Mouse (Mus musculus): ENCODE data around the gene Tbxa2r.

Tbxa2r gene

GRCm38 (mm10) chr10:81328386-81328785 is at the start of gene Tbxa2r:
Tbxa2r (plus strand) TSS chr10:81328731.
- no peak for DNase-seq (ENCODE audit: low read depth in 1 of 2, low spot score in 2 of 2)

GRCm38 (mm10) chr10:81279496-81279895 is 49.0 kb upstream of the Tbxa2r start:
- no peak for DNase-seq (ENCODE audit: low read depth in 1 of 2, low spot score in 2 of 2)

GRCm38 (mm10) chr10:81284189-81284588 is 44.3 kb upstream of the Tbxa2r start:
- DNase-seq (ENCODE audit: low read depth in 1 of 2, low spot score in 2 of 2), result no peak

GRCm38 (mm10) chr10:81284719-81285118 is 43.8 kb upstream of the Tbxa2r start:
- no peak for DNase-seq (ENCODE audit: low read depth in 1 of 2, low spot score in 2 of 2)

- DNase-seq (ENCODE audit: low read depth in 1 of 2, low spot score in 2 of 2), result peak in 1 of 2 experiments; percentile 80
These were observed 42.7 kb upstream of the Tbxa2r start for GRCm38 (mm10) chr10:81285694-81286450.

GRCm38 (mm10) chr10:81286586-81286985 is 41.9 kb upstream of the Tbxa2r start:
- DNase-seq (ENCODE audit: low read depth in 1 of 2, low spot score in 2 of 2), result no peak

GRCm38 (mm10) chr10:81287513-81288157 is 40.9 kb upstream of the Tbxa2r start:
- peak in 1 of 2 experiments; percentile 71 for DNase-seq (ENCODE audit: low read depth in 1 of 2, low spot score in 2 of 2)

- DNase-seq (ENCODE audit: low read depth in 1 of 2, low spot score in 2 of 2), result no peak
These were observed 39.9 kb upstream of the Tbxa2r start for GRCm38 (mm10) chr10:81288601-81289000.

GRCm38 (mm10) chr10:81289278-81289677 is 39.3 kb upstream of the Tbxa2r start:
- no peak for DNase-seq (ENCODE audit: low read depth in 1 of 2, low spot score in 2 of 2)

- DNase-seq (ENCODE audit: low read depth in 1 of 2, low spot score in 2 of 2), result no peak
These were observed 38.7 kb upstream of the Tbxa2r start for GRCm38 (mm10) chr10:81289811-81290210.

- DNase-seq (ENCODE audit: low read depth in 1 of 2, low spot score in 2 of 2), result no peak
These were observed 37.7 kb upstream of the Tbxa2r start for GRCm38 (mm10) chr10:81290698-81291460.

GRCm38 (mm10) chr10:81291511-81292104 is 36.9 kb upstream of the Tbxa2r start, which contains the start of gene Tjp3:
Tjp3 (minus strand) TSS chr10:81291581.
- DNase-seq (ENCODE audit: low read depth in 1 of 2, low spot score in 2 of 2), result peak in 1 of 2 experiments; percentile 55

- peak; percentile 99 to 100 for DNase-seq (ENCODE audit: low read depth in 1 of 2, low spot score in 2 of 2)
These were observed 35.8 kb upstream of the Tbxa2r start, which contains the start of gene Pip5k1c for GRCm38 (mm10) chr10:81292554-81293333. Pip5k1c (plus strand) TSS chr10:81292963.

GRCm38 (mm10) chr10:81293334-81294030 is 35.0 kb upstream of the Tbxa2r start:
- no peak for DNase-seq (ENCODE audit: low read depth in 1 of 2, low spot score in 2 of 2)

GRCm38 (mm10) chr10:81294442-81294841 is 34.1 kb upstream of the Tbxa2r start:
- DNase-seq (ENCODE audit: low read depth in 1 of 2, low spot score in 2 of 2), result no peak

- DNase-seq (ENCODE audit: low read depth in 1 of 2, low spot score in 2 of 2), result no peak
These were observed 33.3 kb upstream of the Tbxa2r start for GRCm38 (mm10) chr10:81295185-81295584.

GRCm38 (mm10) chr10:81297246-81297645 is 31.3 kb upstream of the Tbxa2r start:
- DNase-seq (ENCODE audit: low read depth in 1 of 2, low spot score in 2 of 2), result peak in 1 of 2 experiments; percentile 50

- DNase-seq (ENCODE audit: low read depth in 1 of 2, low spot score in 2 of 2), result peak; percentile 83 to 86
These were observed 30.7 kb upstream of the Tbxa2r start for GRCm38 (mm10) chr10:81297845-81298244.

GRCm38 (mm10) chr10:81298369-81299100 is 30.0 kb upstream of the Tbxa2r start:
- peak; percentile 71 to 81 for DNase-seq (ENCODE audit: low read depth in 1 of 2, low spot score in 2 of 2)
